Mouse (Mus musculus) heart, embryonic 13.5 days (tissue): ENCODE measurements around the gene Rnaseh2b. TPM values are rescaled to one million over a fixed set of nuclear protein-coding genes. Genes with fewer than 3 reads are reported as not detected.

ENCODE experiments used
- ATAC-seq: fragments of 200-750 bp; cut with Nextera tagmentation; 2 replicates; pipeline ENCODE4 v1.8.0; 2017; ENCODE audit warnings: moderate TSS enrichment; ENCODE audit not compliant: insufficient number of reproducible peaks, low FRiP score, low TSS enrichment; ENCODE audit errors: extremely low read depth
- H3K27ac ChIP-seq: fragments of 300-500 bp; sonication (generic); replicated peaks from 2 replicates; pipeline ENCODE4 v1.5.1; 2015; ENCODE audit warnings: moderate library complexity, mild to moderate bottlenecking, inconsistent platforms
- H3K27me3 ChIP-seq: fragments of 300-500 bp; sonication (generic); replicated peaks from 2 replicates; pipeline ENCODE4 v1.6.1; 2015; ENCODE audit warnings: mild to moderate bottlenecking, inconsistent platforms
- H3K36me3 ChIP-seq: fragments of 300-500 bp; sonication (generic); 2 replicates; pipeline ENCODE4 v1.6.1; 2015; ENCODE audit warnings: mild to moderate bottlenecking, inconsistent platforms
- H3K4me1 ChIP-seq: fragments of 300-500 bp; sonication (generic); 2 replicates; pipeline ENCODE4 v1.6.1; 2015; ENCODE audit warnings: inconsistent platforms
- H3K4me2 ChIP-seq: fragments of 300-500 bp; sonication (generic); 2 replicates; pipeline ENCODE4 v1.6.1; 2015; ENCODE audit warnings: inconsistent platforms, mild to moderate bottlenecking, moderate library complexity
- H3K4me3 ChIP-seq: fragments of 300-500 bp; sonication (generic); 2 replicates; pipeline ENCODE4 v1.5.1; 2015; ENCODE audit warnings: moderate library complexity, mild to moderate bottlenecking, inconsistent platforms
- H3K9ac ChIP-seq: fragments of 300-500 bp; sonication (generic); 2 replicates; pipeline ENCODE4 v1.6.1; 2015; ENCODE audit warnings: inconsistent platforms, mild to moderate bottlenecking, moderate library complexity
- H3K9me3 ChIP-seq: fragments of 300-500 bp; sonication (generic); 2 replicates; pipeline ENCODE4 v1.6.1; 2016; ENCODE audit warnings: inconsistent platforms
- WGBS: fragments of 180-500 bp; shearing (Covaris S2); methylation state at CpG from one replicate; pipeline ENCODE4 v1.1.7; 2015; ENCODE audit warnings: mixed read lengths; 5-methylcytosine and 5-hydroxymethylcytosine counted together
- polyA plus RNA-seq: library from polyadenylated mRNA; unstranded; fragments of >200 nt; fragmentation: Nextera tagmentation; extraction: Ambion mirVana; gene quantifications from 2 replicates; pipeline ENCODE4 v1.2.1, GENCODE M21; 2015

Rnaseh2b gene
- polyA plus RNA-seq, 1 experiment from 2014 or later, result 53.4 TPM

DNA sequence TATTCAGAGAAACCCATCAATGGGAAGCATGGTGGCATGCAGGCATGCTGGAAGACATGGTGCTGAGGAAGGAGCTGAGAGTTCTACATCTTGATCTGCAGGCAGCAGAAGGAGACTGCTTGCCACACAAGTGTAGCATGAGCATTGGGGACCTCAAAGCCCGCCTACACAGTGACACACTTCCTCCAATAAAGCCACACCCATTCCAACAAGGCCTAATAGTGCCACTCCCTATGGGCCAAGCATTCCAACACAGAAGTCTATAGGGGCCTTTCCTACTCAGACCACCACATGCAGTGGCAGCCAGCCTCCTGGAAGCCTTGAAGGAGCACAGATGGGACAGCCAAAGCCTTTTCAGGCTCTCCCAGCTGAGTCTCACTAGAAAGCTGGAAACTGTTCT lies 46.8 kb downstream of the Rnaseh2b start:
- Histone ChIP-seq H3K9ac (no peak overlapping the region), H3K27ac (peak overlapping the region; percentile 59; the same call in 1 of the 2 replicates), H3K36me3 (peaks cover 6% of the 10 kb centered on the region; the same call in 1 of the 2 replicates), H3K4me3 (no peak overlapping the region), H3K4me2 (no peak overlapping the region), H3K27me3 (no peaks in the 10 kb centered on the region), H3K9me3 (no peaks in the 10 kb centered on the region), H3K4me1 (peaks cover 55% of the 10 kb centered on the region)
- ATAC-seq, result no peak
- WGBS, result 82% methylated on average over 1 of the region's 1 CpGs

DNA sequence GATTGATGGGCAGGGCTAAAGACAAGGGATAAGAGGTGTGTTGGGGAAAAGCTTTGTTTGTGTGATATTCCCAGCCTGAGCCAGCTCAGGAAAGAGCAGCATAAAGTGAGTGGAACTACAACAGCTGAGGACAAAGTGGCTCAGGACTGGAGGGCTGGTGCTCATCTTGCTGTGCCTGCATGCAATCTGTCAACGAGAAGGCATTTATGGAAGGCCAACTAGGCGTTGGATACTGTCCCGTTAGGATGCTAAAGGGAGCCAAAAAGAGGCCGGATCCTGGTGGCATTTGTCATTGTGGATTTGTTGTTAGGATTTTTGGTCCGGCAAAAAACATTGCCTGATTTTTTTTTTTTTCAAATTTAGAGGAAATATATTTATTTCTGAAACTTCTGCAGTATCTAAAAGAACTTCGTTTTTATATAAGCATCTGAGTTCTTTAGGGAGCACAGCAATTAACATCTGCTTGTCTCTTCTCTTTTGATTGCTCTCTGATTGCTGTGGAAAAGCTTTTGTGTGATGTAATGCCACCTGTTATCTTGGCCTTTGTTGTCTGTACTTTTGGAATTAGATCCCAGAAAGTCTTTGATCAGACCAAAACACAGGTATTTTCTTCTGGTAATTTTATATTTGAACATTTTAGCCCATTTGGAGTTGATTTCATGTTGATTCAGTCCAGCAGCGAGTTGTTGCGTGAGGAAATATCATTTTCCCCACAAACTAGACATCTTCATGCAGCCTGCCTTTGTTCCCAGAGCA lies 49.7 kb downstream of the Rnaseh2b start:
- Histone ChIP-seq H3K9me3 (no peaks in the 10 kb centered on the region), H3K36me3 (peaks cover 6% of the 10 kb centered on the region; the same call in 1 of the 2 replicates), H3K9ac (peak overlapping the region; percentile 61), H3K4me3 (no peak overlapping the region), H3K27me3 (no peaks in the 10 kb centered on the region), H3K27ac (peak overlapping the region; percentile 67), H3K4me1 (peaks cover 54% of the 10 kb centered on the region), H3K4me2 (peak overlapping the region; percentile 43)
- 45% methylated on average over 8 of the region's 8 CpGs for WGBS
- ATAC-seq, result no peak

DNA sequence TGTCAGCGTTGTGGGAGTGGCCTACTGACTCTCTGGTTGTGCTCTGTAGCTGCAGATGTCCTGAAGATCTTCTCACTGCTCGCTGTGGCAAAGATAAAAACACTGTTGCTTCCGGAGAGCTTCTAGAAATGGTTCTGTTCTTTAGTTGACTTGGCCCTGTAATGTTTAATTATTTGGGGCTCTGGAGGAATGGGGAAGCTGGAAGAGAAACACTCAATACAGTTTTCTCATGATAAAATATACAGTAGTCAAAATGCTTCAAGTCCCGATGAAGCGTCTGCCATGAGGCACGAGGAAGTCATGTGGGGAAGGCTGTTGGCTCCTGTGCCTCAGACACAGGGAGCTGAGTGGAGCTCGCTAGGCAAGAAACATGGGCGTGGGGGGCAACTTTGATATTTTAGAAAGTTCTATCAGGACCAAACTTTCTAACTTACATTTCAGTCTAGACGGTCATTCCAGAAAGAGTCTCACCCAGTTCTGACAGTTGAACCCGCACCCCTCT lies 50.3 kb downstream of the Rnaseh2b start:
- WGBS, result 44% methylated on average over 10 of the region's 10 CpGs
- peak overlapping the region; percentile 43 for H3K4me2 ChIP-seq

DNA sequence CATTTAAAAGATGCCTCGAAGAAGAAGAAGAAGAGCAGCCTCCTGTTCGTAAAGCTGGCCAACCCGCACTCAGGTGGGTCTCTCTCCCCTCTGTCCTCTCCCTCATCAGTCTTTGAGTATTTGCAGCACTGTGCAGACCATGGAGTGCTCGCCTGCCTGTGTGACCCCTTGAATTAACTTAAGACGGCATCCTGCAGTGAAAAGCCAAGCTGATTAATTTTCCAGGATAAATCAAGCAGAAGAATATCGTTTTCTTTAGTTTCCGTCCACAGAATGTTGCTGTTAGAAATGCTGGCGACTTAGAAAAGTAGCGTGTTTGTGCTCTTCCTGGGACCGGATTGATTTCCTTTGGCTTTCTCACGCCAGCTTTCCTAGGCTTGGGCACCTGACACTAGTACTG lies 54.2 kb downstream of the Rnaseh2b start:
- H3K27ac ChIP-seq, result no peak overlapping the region
- peaks cover 27% of the 10 kb centered on the region for H3K36me3 ChIP-seq
- H3K27me3 ChIP-seq, result no peaks in the 10 kb centered on the region
- peaks cover 35% of the 10 kb centered on the region for H3K4me1 ChIP-seq
- no peak overlapping the region for H3K9ac ChIP-seq
- H3K9me3 ChIP-seq, result no peaks in the 10 kb centered on the region
- H3K4me3 ChIP-seq, result no peak overlapping the region
- no peak overlapping the region for H3K4me2 ChIP-seq
- WGBS, result 91% methylated on average over 11 of the region's 11 CpGs
- ATAC-seq, result no peak

More for the DNA sequence above, 50.3 kb downstream of the Rnaseh2b start:
- Histone ChIP-seq H3K9ac (peak overlapping the region; percentile 61), H3K4me3 (no peak overlapping the region), H3K9me3 (no peaks in the 10 kb centered on the region), H3K27me3 (no peaks in the 10 kb centered on the region), H3K27ac (peak overlapping the region; percentile 67), H3K4me1 (peaks cover 61% of the 10 kb centered on the region), H3K36me3 (peaks cover 6% of the 10 kb centered on the region; the same call in 1 of the 2 replicates)
- ATAC-seq, result no peak

DNA sequence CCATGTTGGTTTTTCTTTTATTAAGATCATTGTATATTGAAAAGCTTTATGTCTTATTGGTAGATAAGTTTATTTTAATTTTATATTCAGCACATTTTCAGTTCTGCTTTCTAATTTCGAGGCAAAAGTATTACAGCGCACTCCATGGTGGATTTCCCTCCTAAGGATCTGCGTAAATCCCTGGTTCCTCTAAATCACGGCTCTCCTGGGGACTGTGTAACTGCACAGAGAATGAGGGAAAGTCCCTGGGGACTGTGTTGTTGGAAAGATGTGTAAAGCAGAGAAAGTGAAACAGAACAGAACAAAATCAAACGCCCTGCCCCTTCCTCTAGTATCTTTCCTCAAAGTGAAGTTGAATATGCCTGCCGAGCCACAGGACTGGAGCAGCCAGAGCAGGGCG lies 54.7 kb downstream of the Rnaseh2b start:
- Histone ChIP-seq H3K36me3 (peaks cover 27% of the 10 kb centered on the region), H3K9me3 (no peaks in the 10 kb centered on the region), H3K9ac (peak overlapping the region; percentile 24; the same call in 1 of the 2 replicates), H3K27me3 (no peaks in the 10 kb centered on the region), H3K4me1 (peaks cover 30% of the 10 kb centered on the region), H3K4me2 (no peak overlapping the region; the same call in 1 of the 2 replicates), H3K27ac (no peak overlapping the region), H3K4me3 (no peak overlapping the region)
- WGBS, result 75% methylated on average over 7 of the region's 7 CpGs
- ATAC-seq, result no peak

DNA sequence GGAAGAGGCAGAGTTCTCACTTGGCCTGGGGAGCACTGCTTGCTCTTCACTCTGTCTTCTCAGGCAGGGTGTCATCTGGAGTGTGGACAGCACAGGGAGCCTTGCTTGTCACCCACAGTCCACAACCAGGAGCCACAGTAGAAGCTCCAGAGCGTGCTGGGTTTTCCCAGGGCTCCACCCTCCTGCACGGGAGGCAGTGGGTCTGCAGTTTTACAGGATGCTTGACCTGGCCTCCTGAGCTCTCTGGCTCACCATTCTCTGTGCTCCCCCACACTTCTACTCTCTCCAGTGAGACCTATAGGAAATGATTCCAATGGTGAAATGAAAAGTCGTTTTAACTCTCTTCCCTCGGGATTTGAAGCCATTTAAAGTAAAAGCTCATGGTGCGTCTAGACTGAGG lies 57.4 kb downstream of the Rnaseh2b start:
- Histone ChIP-seq H3K4me3 (no peak overlapping the region), H3K27ac (no peak overlapping the region), H3K9me3 (no peaks in the 10 kb centered on the region), H3K27me3 (no peaks in the 10 kb centered on the region), H3K36me3 (peaks cover 43% of the 10 kb centered on the region), H3K4me2 (no peak overlapping the region), H3K9ac (no peak overlapping the region), H3K4me1 (peaks cover 15% of the 10 kb centered on the region; the same call in 1 of the 2 replicates)
- ATAC-seq, result no peak
- whole genome bisulfite sequencing, result 60% methylated on average over 5 of the region's 5 CpGs

DNA sequence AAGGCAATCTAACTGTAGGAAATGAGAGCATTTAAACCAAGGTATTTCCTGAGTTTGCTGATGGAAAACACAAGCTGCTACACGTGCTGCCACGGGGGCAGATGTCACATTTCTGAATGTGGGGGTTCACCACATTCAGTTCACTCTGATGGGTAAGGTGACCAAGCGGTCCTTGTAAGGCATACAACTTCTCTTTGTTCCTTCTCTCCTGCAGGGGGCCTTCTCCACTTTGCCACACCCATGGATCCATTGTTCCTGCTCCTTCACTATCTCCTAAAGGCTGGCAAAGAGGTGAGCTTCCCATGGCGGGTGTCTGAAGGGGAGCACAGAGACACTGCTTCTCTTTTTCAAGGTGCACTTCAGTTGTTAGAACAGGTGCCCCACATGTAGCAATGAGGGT lies 57.8 kb downstream of the Rnaseh2b start:
- WGBS, result 75% methylated on average over 4 of the region's 4 CpGs
- ATAC-seq, result no peak
- peaks cover 43% of the 10 kb centered on the region for H3K36me3 ChIP-seq
- H3K27me3 ChIP-seq, result no peaks in the 10 kb centered on the region
- H3K4me3 ChIP-seq, result no peak overlapping the region
- H3K4me2 ChIP-seq, result no peak overlapping the region
- no peak overlapping the region for H3K9ac ChIP-seq
- H3K27ac ChIP-seq, result no peak overlapping the region
- H3K9me3 ChIP-seq, result no peaks in the 10 kb centered on the region
- peaks cover 15% of the 10 kb centered on the region; the same call in 1 of the 2 replicates for H3K4me1 ChIP-seq

DNA sequence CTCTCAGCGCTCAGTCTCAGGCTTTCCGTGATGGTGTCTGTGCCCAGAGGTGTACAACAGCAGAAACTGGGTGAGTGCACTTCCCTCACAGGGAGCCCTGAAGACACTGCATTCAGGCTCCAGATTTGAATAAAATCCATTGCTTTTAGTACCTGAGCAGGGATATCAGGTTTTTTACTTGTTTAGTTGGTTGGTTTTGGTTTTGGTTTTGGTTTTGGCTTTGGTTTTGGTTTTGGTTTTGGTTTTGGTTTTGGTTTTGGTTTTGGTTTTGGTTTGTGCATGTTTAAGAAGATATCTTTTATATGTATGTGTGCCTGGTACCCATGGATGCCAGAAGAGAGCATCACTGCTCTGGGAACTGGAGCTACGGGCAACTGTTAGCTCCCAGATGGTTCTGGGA lies 58.5 kb downstream of the Rnaseh2b start:
- no peak for ATAC-seq
- Histone ChIP-seq H3K27me3 (no peaks in the 10 kb centered on the region), H3K9me3 (no peaks in the 10 kb centered on the region), H3K9ac (no peak overlapping the region), H3K4me1 (peaks cover 15% of the 10 kb centered on the region; the same call in 1 of the 2 replicates), H3K36me3 (peaks cover 43% of the 10 kb centered on the region), H3K4me3 (no peak overlapping the region), H3K27ac (no peak overlapping the region), H3K4me2 (no peak overlapping the region)
- WGBS, result 93% methylated on average over 3 of the region's 3 CpGs

DNA sequence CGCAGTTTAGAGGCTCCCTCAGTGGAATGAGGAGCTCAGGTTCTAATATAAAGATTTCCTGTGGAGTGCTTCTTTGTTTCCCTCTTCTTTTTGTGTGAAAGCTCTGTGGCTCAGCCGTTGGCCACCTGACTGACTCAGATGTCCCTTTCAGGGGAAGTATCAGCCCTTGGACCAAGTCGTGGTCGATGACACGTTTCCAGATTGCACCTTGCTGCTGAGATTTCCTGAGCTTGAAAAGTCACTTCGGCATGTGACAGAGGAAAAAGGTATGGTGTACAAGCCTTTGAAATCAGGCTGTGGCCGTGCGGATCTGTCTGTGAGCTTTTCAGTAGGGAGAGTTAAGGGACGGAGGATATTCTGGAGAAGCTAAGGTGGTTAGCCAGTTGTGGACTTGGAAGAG lies 61.0 kb downstream of the Rnaseh2b start:
- no peak overlapping the region for H3K4me3 ChIP-seq
- 86% methylated on average over 9 of the region's 9 CpGs for WGBS
- H3K27me3 ChIP-seq, result no peaks in the 10 kb centered on the region
- no peak for ATAC-seq
- peaks cover 43% of the 10 kb centered on the region for H3K36me3 ChIP-seq
- no peak overlapping the region for H3K27ac ChIP-seq
- no peaks in the 10 kb centered on the region for H3K9me3 ChIP-seq
- H3K4me1 ChIP-seq, result peaks cover 5% of the 10 kb centered on the region; the same call in 1 of the 2 replicates
- H3K4me2 ChIP-seq, result no peak overlapping the region
- no peak overlapping the region for H3K9ac ChIP-seq

DNA sequence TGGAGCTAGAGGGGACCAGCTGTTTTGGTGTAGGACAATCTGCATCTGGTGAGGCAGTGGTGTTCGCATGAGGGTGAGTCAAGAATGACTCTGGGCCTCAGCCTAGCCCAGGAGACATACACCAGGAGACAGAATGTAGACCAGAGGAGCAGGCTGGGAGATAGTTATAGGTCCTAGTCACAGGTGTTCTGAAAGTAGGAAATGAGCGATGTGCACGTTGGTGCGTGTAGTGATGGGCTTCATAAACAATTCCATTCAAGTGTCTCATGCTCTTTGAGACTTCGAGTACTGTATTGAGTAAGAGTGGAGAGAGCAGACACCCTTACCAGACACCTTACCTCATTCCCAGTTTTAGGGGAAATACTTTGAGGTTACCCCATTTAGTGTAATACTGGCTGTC lies 61.4 kb downstream of the Rnaseh2b start:
- Histone ChIP-seq H3K4me1 (peaks cover 5% of the 10 kb centered on the region; the same call in 1 of the 2 replicates), H3K36me3 (peaks cover 42% of the 10 kb centered on the region), H3K9me3 (no peaks in the 10 kb centered on the region), H3K4me2 (no peak overlapping the region), H3K27me3 (no peaks in the 10 kb centered on the region), H3K27ac (no peak overlapping the region), H3K4me3 (no peak overlapping the region), H3K9ac (no peak overlapping the region)
- ATAC-seq, result no peak
- 93% methylated on average over 5 of the region's 5 CpGs for WGBS

DNA sequence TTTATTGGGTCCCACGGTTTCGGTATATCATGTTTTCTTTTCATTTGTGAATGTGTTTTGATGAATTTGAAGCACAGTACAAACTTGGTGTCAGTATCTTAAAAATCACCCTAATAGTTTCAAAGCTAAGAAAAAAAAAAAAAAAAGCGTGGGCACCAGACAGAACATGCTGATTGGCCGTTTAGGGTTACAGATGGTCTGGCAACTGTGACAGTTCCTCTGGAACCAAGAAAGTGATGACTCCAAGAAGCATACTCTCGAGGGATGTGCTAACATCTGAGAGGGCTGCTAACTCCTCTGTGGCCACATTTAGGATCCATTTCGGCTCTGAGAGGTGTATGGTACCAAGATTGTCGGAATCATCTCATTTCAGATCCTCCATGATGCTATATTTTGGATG lies 62.8 kb downstream of the Rnaseh2b start:
- Histone ChIP-seq H3K4me1 (no peaks in the 10 kb centered on the region), H3K4me3 (no peak overlapping the region), H3K27ac (no peak overlapping the region), H3K4me2 (no peak overlapping the region), H3K9me3 (no peaks in the 10 kb centered on the region), H3K36me3 (peaks cover 37% of the 10 kb centered on the region), H3K27me3 (no peaks in the 10 kb centered on the region), H3K9ac (no peak overlapping the region)
- no peak for ATAC-seq
- 78% methylated on average over 7 of the region's 7 CpGs for whole genome bisulfite sequencing
